Mouse (Mus musculus) erythroblast, embryonic 14.5 days (primary cell): ENCODE measurements at regions not wholly inside any gene's neighbourhood (a gene's known extent, or its start where the extent isn't known, plus 50 kb on each side); places are given as distances from the start of the nearest gene placed in this dataset.

ENCODE experiments used
- H3K27me3 ChIP-seq: 2 replicates; pipeline ENCODE4 v1.6.1; 2012; ENCODE audit warnings: inconsistent platforms; ENCODE audit not compliant: control insufficient read depth
- H3K36me3 ChIP-seq: 2 replicates; pipeline ENCODE4 v1.6.1; 2012; ENCODE audit warnings: mild to moderate bottlenecking, inconsistent platforms; ENCODE audit not compliant: control insufficient read depth
- H3K4me1 ChIP-seq: 2 replicates; pipeline ENCODE4 v1.6.1; 2012; ENCODE audit warnings: inconsistent platforms; ENCODE audit not compliant: control insufficient read depth
- H3K4me3 ChIP-seq: replicated peaks from 2 replicates; pipeline ENCODE3; 2012; ENCODE audit warnings: moderate library complexity, mild to moderate bottlenecking, inconsistent platforms
- H3K9me3 ChIP-seq: 2 replicates; pipeline ENCODE4 v1.6.1; 2012; ENCODE audit warnings: low read length, inconsistent platforms, mixed read lengths; ENCODE audit not compliant: control insufficient read depth
- GATA1 ChIP-seq: IDR thresholded peaks from 2 replicates; pipeline ENCODE4 v1.6.1; 2012; ENCODE audit warnings: low read length, inconsistent platforms, mixed read lengths
- TAL1 ChIP-seq: IDR thresholded peaks from 3 replicates; pipeline ENCODE4 v1.6.1; 2012; ENCODE audit warnings: low read length, inconsistent platforms, mixed read lengths

DNA sequence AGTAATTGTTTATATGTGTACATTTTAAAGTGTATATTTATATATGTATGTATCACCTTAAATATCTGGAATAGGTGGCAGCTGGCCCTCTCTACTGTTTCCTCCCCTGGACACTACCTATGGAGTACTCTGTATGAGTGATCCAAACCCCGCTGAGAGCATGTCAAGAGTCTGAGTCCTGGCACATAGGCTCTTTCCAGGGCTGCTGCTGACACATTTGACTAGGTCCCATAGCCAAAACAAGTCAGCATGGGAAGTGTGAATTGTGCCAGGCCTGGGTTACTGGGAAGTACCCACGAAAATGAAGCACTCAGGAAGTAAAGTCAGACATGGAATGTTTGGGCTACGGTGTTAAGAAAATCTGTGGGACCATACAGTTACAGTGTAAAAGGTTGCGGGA, 321.1 kb downstream of the Mef2c start:
- Histone ChIP-seq H3K27me3 (no peaks in the 10 kb centered on the region), H3K4me3 (no peak overlapping the region), H3K4me1 (no peaks in the 10 kb centered on the region), H3K9me3 (no peaks in the 10 kb centered on the region), H3K36me3 (no peaks in the 10 kb centered on the region)
- TF ChIP-seq TAL1 (no peak), GATA1 (no peak)

DNA sequence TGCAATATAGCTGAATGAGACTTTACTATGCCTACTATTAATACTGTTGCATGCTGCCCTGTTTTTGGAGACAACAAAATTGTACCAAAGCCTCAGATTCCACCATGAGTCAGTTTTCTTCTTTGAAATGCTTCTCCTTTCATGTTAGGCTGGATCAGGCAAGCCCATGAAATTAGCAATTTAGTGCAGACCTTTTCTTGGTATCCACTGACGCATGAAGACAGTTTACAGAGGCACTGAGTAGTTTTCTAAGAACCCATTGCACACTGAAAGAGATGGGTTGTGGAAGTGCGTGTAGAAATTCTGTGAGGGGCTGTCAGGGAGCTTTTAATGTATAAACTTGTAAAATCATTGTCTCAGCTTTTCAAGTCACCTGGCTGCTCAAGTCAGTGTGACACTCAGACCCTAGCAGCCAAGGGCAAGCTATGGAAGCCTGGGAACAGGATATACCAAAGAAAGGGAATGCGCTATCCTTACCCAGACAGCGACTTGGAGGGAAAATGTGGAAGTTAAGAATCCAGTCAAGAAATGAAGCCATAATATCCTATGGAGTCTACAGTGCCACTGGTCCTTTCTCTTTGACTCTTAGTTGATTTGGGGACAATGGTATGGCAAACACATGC, 323.1 kb downstream of the Mef2c start:
- Histone ChIP-seq H3K9me3 (no peaks in the 10 kb centered on the region), H3K36me3 (no peaks in the 10 kb centered on the region)
- TF ChIP-seq GATA1 (no peak), TAL1 (no peak)

DNA sequence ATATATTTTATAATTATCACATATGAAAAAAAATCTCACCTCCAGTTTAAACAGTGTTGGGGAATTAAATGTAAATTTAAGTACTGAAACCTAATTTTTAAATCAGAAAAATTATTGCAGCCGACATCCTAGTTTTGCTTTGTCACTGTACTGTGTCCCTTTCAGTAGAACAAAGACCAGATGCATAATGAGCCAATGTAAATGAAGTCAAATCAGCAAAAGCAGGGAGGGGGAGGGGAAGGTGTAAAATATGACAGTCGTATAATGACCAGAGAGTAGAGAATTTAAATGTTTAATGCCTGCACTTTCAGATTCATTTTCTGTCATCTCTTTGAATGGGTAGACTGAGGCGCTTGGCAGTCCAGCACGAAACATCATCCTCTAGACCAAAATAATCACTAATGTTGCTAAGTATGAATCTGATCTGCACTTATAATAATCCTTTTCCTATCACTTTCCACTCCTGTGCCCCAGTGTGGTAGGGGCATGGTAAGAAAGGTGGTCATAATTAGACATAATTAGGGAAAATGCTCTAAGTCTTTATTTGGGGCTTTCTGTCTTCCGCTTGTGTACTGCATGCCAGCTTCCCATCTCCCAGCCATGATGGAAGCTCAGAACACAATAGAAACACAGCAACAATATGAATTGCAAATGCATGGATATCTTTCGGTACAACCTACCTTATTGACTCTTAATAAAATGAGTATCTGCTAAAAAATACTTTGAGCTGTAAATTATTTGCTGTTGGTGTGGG, 356.0 kb upstream of the Tmem161b start:
- H3K4me3 ChIP-seq = no peak overlapping the region
- H3K27me3 ChIP-seq = no peaks in the 10 kb centered on the region
- H3K4me1 ChIP-seq = no peaks in the 10 kb centered on the region
- no peaks in the 10 kb centered on the region for H3K36me3 ChIP-seq
- H3K9me3 ChIP-seq = no peaks in the 10 kb centered on the region
- TF ChIP-seq TAL1 (no peak), GATA1 (no peak)

More for the DNA sequence above, 323.1 kb downstream of the Mef2c start:
- Histone ChIP-seq H3K4me3 (no peak overlapping the region), H3K27me3 (no peaks in the 10 kb centered on the region), H3K4me1 (no peaks in the 10 kb centered on the region)

DNA sequence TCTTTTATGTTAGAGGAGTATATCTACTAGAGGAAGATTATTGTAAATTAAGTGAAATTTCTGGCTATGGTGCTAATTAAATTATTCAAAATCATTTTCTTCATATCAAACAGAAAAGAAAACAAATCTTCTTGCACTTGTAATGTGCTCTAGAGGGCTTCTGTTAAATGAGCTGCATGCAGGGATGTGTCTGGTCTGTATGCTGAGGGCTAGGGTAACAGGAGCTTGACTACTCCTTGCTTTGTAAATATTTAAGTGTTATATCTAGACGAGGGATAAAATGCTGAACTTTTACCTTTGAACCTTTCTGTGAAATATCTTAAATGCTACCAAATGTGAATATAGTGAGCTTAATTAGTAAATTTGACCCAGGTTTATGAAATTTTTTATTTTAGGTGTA, 354.9 kb upstream of the Tmem161b start:
- no peaks in the 10 kb centered on the region for H3K9me3 ChIP-seq
- no peaks in the 10 kb centered on the region for H3K4me1 ChIP-seq
- no peaks in the 10 kb centered on the region for H3K27me3 ChIP-seq
- TF ChIP-seq GATA1 (no peak), TAL1 (no peak)
- no peak overlapping the region for H3K4me3 ChIP-seq
- no peaks in the 10 kb centered on the region for H3K36me3 ChIP-seq

DNA sequence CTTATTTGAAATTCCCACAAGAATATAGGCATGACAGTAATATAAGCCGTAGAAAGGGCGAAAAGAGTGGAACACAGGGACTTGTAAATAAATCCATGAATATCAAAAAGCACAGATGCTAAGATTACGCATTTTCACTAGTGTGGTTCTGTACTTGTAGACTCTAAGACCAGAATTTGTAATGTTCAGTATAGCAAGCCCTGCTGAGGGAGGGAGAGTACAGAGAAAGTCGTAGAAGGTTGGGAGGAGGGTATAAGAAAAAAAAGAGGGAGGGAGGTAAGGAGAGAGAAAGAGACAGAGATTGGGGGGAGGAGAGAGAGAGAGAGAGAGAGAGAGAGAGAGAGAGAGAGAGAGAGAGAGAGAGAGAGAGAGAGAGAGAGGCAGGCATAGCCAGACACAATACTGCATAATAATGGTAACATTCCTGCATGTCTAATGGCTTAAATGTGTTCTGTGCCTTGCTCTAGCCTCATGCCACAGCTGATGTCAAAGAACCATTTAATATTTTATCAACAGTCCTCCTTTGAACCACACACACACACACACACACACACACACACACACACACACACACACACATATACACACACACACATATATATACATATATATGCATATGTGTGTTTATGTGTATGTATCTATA, 354.1 kb upstream of the Tmem161b start:
- H3K36me3 ChIP-seq = no peaks in the 10 kb centered on the region
- no peak overlapping the region for H3K4me3 ChIP-seq
- no peaks in the 10 kb centered on the region for H3K4me1 ChIP-seq
- H3K9me3 ChIP-seq = no peaks in the 10 kb centered on the region
- H3K27me3 ChIP-seq = no peaks in the 10 kb centered on the region
- TF ChIP-seq GATA1 (no peak), TAL1 (no peak)

DNA sequence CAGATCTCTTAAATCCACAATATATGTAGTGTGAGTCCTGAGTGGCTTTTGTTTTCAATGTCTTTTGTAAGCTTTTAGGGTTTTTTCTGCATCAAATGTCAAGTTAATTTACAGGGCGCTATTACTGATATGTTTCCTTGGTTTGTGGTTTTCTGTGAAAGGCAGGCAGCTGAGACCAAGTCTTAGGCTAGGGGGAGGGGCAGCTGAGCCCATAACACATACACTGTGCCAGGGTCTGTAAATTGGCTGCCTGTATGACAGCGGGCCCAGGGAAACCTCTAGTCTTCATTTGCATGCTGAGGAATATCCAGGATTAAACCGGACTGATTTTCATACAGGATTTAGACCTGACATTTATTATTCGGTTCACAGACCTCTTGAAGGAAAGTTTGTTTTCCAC, 353.2 kb upstream of the Tmem161b start:
- H3K4me3 ChIP-seq = no peak overlapping the region
- H3K27me3 ChIP-seq = no peaks in the 10 kb centered on the region
- H3K9me3 ChIP-seq = no peaks in the 10 kb centered on the region
- no peaks in the 10 kb centered on the region for H3K36me3 ChIP-seq
- TF ChIP-seq GATA1 (no peak), TAL1 (no peak)
- H3K4me1 ChIP-seq = no peaks in the 10 kb centered on the region

DNA sequence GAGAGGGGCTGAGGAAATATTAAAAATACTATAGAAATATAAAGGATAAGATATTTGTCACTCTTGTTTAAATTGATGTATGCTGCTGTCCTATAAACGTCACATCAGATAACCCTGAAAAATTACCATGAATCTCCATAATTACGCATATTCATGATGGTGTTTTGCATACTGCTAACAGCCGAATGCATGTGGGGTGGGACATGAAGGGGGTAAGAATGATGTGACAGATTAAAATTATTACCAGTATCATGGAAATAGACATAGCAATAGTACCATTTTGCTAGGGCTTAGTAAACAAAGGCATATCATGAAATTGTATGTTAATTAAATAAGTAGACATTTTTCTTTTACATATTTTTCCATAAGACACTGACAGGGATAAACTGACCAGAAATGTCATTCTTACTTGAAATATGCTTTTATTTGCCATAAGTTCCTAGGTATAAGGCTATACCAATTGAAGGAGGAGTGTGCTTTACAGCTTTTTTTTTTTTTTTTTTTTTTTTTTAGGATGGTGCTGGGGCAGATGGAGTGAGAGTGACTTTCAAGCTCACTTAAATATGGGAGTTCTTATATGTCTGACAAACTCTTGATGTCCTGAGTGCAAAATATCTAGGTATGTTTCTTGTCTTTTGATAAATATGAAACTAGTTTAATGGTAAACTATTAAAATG, 349.8 kb upstream of the Tmem161b start:
- TF ChIP-seq TAL1 (no peak), GATA1 (no peak)
- H3K4me1 ChIP-seq = no peaks in the 10 kb centered on the region
- no peaks in the 10 kb centered on the region for H3K9me3 ChIP-seq
- no peaks in the 10 kb centered on the region for H3K36me3 ChIP-seq
- H3K4me3 ChIP-seq = no peak overlapping the region
- no peaks in the 10 kb centered on the region for H3K27me3 ChIP-seq

DNA sequence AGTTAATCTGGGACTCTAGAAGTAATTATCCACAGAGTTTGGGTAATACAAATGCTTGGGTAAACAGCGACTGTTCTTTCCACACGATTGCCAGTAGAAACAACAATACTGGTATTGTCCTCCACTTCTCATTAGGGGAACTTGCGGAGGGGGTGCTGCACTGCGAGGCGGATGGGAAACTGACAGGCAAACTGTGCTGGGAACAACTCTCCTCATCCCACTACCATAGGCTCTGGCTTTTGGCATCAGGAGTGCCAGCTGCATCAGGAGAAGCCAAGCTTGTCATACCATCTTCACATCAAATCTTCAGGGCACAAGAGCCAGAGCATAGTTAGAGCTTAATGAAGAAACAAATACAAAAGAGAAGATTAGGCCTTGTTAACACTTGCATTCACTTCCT, 349.2 kb upstream of the Tmem161b start:
- Histone ChIP-seq H3K9me3 (no peaks in the 10 kb centered on the region), H3K4me1 (no peaks in the 10 kb centered on the region), H3K4me3 (no peak overlapping the region), H3K27me3 (no peaks in the 10 kb centered on the region), H3K36me3 (no peaks in the 10 kb centered on the region)
- TF ChIP-seq TAL1 (no peak), GATA1 (no peak)

DNA sequence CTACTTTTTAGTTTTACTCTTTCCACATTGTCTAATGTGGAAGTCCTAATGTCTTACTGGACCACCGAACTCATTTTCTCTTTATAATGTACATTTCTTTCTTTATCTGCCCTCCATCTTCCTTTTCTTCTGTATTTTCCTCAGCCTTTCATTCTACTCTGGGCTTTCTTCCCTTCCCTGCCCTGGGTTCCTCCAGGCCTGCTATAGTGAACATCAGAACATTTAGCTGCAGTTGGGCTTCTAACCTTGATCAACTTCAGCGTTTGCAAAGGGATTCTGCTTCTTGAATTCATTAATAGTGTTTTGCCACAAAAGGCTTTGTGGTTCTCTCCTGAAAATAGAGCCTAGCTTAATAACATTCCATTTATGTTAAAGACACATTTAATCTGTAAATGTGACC, 342.5 kb upstream of the Tmem161b start:
- TF ChIP-seq GATA1 (no peak), TAL1 (no peak)
- Histone ChIP-seq H3K36me3 (no peaks in the 10 kb centered on the region), H3K4me3 (no peak overlapping the region), H3K27me3 (no peaks in the 10 kb centered on the region), H3K9me3 (no peaks in the 10 kb centered on the region), H3K4me1 (no peaks in the 10 kb centered on the region)
